Mouse (Mus musculus) liver, adult 2 months (tissue): ENCODE data around the gene Atxn7.

Experiments
- CTCF ChIP-seq: fragments of 200-500 bp; IDR thresholded peaks from 2 replicates; pipeline ENCODE4 v1.5.1; 2011; ENCODE audit warnings: low read depth, low read length, control low read depth
- POLR2A ChIP-seq: fragments of 200-500 bp; IDR thresholded peaks from 2 replicates; pipeline ENCODE4 v1.6.1; 2011; ENCODE audit warnings: low read length, control low read depth; ENCODE audit not compliant: insufficient read depth; ENCODE audit errors: extremely low read depth

DNA sequence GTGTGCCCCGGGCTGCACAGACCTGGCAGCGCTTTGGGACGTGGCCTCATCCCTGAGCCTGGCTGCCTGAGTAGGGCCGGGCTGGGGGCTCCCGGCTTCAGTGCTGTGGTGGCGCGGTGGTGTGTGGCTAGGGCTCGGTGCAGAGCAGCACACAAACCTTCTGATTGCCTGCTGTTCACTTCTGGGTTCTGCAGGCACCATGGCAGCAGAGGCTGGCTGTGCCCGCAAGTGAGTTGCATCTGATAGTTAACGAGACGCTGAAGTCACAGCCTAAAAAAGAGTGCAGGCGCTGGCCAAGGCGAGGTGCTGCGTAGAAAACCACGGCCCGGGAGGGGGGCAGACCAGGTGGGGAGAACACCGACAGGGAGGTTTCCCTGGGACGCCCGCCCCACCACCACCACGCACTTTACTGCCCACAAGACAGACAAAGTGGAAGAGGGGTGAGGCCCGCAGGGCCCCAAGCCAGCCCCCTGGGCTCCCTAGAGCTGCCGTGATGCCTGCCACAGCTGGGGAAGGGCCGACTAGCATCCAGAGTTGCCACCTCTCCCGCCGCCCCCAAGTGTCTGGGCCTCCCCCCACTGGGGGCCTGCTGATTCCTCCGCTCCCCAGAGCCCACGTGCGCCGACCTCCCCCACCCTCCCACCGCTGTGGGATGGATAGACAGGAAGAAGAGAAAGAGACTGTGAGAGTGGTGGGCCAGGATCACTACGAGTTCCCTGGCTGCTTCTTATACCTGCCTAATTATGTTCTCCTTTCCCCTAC lies 27.8 kb upstream of the Atxn7 start:
- TF ChIP-seq CTCF (no peak), POLR2A (no peak)
